Mouse (Mus musculus): ENCODE measurements at regions not wholly inside any gene's neighbourhood (a gene's known extent, or its start where the extent isn't known, plus 50 kb on each side); places are given as distances from the start of the nearest gene placed in this dataset.

DNA sequence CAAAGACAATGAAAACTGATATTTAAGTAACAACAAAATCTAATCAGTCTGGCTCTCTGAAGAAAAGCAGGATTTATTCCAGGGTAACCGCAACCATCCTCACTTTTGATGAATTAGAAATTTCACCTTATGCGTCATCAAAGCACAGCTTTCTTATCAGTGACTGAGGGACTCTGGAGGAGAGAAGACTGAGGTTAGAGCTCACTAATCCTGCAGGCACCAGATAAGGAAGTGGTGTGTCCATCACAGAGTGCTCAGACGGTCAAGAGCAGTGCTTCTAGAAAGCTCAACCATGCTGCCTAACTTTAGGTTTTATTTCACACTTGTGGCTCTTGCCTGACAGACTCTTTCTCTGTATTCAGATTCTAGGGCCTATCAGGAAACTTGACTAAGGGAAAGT, 1021.2 kb upstream of the Adgrl4 start:
- DNase-seq (ENCODE audit: low spot score in 2 of 2) = no peak

GRCm38 (mm10) chr3:150427965-150428364, 1009.7 kb upstream of the Adgrl4 start:
- no peak for DNase-seq (ENCODE audit: low spot score in 2 of 2)

DNA sequence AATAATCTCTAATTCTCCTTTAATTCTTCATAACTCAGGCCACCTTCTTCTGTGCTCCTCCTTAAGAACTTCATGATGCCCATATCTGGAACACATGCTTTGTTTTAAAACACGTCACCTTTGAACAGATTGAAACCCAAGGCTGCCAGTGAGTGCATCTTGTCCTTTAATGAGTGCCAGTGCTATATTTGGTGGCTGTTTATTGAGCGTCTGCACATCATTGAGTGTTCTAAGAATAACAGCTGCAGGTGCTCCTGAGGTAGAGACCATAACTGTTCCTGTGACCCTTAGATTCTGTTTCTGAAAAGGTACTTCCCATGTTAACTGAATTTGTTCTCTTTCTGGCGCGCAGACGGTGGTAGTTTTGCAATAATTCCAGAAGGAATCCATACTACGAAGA, 1006.4 kb upstream of the Adgrl4 start:
- DNase-seq (ENCODE audit: low spot score in 2 of 2) = no peak

GRCm38 (mm10) chr3:150435199-150435598, 1002.5 kb upstream of the Adgrl4 start:
- DNase-seq (ENCODE audit: low spot score in 2 of 2) = no peak

DNA sequence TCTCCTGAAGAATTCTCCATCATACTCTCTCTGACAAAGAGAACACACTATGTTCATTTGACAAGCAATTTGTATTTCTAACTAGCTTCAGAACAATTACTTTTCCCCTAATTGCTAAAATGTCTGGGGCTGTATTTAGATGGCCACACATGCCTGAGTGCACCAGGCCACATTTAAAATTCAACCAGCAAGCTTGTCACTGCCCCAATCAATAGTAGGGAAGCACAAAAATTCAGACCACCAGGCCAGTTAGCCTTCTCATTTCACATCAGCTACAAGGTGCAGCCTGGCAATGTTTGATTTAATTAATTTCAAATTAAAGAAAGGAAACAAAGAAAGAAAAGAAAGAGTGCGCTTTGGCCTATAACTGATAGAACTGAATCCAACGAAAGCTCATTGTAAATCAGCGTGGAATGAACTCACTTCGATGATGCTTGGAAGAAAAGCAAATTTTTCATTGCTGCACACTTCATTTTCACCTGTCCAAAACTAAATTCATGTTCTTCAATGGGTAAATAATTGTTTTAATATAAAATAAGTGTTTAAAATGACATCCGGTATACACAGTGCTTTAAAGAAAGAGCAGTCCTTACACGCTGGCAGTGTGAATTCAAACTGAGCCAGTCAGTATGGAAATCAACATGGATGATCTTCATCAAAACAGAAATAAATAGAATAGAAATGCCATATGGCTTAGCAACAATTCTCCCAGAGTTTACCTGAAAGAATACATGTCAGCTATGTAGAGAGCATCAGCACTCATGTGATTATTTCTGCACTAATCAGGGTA, 1001.7 kb upstream of the Adgrl4 start:
- no peak for DNase-seq (ENCODE audit: low spot score in 2 of 2)
